Mouse (Mus musculus) MEL (cell line): ENCODE data around the gene Gm9195. TPM values are rescaled to one million over a fixed set of nuclear protein-coding genes. Genes with fewer than 3 reads are reported as not detected.
A peak's percentile ranks its signal among the peaks of the same experiment; 100 is the strongest.

Experiments used
- DNase-seq: peaks from one replicate; pipeline ENCODE4 v3.0.0; 2011; ENCODE audit warnings: low read depth, low spot score
- H3K27ac ChIP-seq: 2 replicates; pipeline ENCODE4 v1.5.1; 2012; ENCODE audit warnings: low read depth, mild to moderate bottlenecking, control low read depth, low read length, moderate library complexity; ENCODE audit not compliant: control insufficient read depth
- H3K27me3 ChIP-seq, 2 experiments: fragments of 150-350 bp in 1 of 2; sonication (generic) in 1 of 2; 2 replicates each; pipeline ENCODE4 v1.6.1; 2012; ENCODE audit warnings: low read length in 2 of 2, mild to moderate bottlenecking in 2 of 2, improper control_type of control experiment in 1 of 2, moderate library complexity in 1 of 2; ENCODE audit not compliant: insufficient read depth in 2 of 2, control insufficient read depth in 1 of 2
- H3K36me3 ChIP-seq, 2 experiments: 2 replicates each; pipeline ENCODE4 v1.6.1; 2012 to 2014; ENCODE audit warnings: low read length in 2 of 2, improper control_type of control experiment in 1 of 2, inconsistent platforms in 1 of 2, mild to moderate bottlenecking in 1 of 2; ENCODE audit not compliant: insufficient read depth in 2 of 2, control insufficient read depth in 1 of 2
- H3K4me1 ChIP-seq, 2 experiments: fragments of 150-350 bp in 1 of 2; sonication (generic) in 1 of 2; 2 replicates each; pipeline ENCODE4 v1.6.1; 2012; ENCODE audit warnings: low read length in 2 of 2, improper control_type of control experiment in 1 of 2, mild to moderate bottlenecking in 1 of 2; ENCODE audit not compliant: insufficient read depth in 2 of 2, control insufficient read depth in 1 of 2
- H3K4me3 ChIP-seq, 2 experiments: fragments of 150-350 bp in 1 of 2; sonication (generic) in 1 of 2; 2 replicates each; pipeline ENCODE4 v1.5.1; 2012; ENCODE audit warnings: low read depth in 2 of 2, low read length in 2 of 2, mild to moderate bottlenecking in 2 of 2, moderate library complexity in 2 of 2, control low read depth in 1 of 2, improper control_type of control experiment in 1 of 2; ENCODE audit not compliant: control insufficient read depth in 1 of 2, insufficient read depth in 1 of 2
- H3K79me2 ChIP-seq: 2 replicates; pipeline ENCODE4 v1.6.1; 2012; ENCODE audit warnings: mild to moderate bottlenecking, low read length, moderate library complexity; ENCODE audit not compliant: control insufficient read depth, poor library complexity, insufficient read depth
- H3K9ac ChIP-seq: 2 replicates; pipeline ENCODE4 v1.6.1; 2012; ENCODE audit warnings: low read depth, mild to moderate bottlenecking, control low read depth, low read length, moderate library complexity; ENCODE audit not compliant: control insufficient read depth, poor library complexity, severe bottlenecking
- H3K9me3 ChIP-seq: fragments of 150-350 bp; sonication (generic); replicated peaks from 2 replicates; pipeline ENCODE4 v1.6.1; 2012; ENCODE audit warnings: mild to moderate bottlenecking, low read length, improper control_type of control experiment, moderate library complexity; ENCODE audit not compliant: insufficient read depth
- CHD1 ChIP-seq: IDR thresholded peaks from 2 replicates; pipeline ENCODE4 v1.6.1; 2012; ENCODE audit warnings: low read depth, mild to moderate bottlenecking, inconsistent platforms, low read length, improper control_type of control experiment
- CTCF ChIP-seq, 3 experiments: IDR thresholded peaks in 2 of 3; conservative IDR thresholded peaks in 1 of 3; 2 replicates each; pipeline ENCODE4 v1.5.1; 2011 to 2012; ENCODE audit warnings: low read length in 3 of 3, low read depth in 2 of 3, mild to moderate bottlenecking in 2 of 3, improper control_type of control experiment in 1 of 3, inconsistent platforms in 1 of 3, mixed read lengths in 1 of 3, moderate library complexity in 1 of 3; ENCODE audit not compliant: control insufficient read depth in 1 of 3, insufficient read depth in 1 of 3, poor library complexity in 1 of 3, severe bottlenecking in 1 of 3
- ETS1 ChIP-seq: IDR thresholded peaks from 2 replicates; pipeline ENCODE4 v1.6.1; 2012; ENCODE audit warnings: low read depth, mild to moderate bottlenecking, inconsistent platforms, low read length, improper control_type of control experiment, moderate library complexity
- JUND ChIP-seq: IDR thresholded peaks from 2 replicates; pipeline ENCODE4 v1.6.1; 2011; ENCODE audit warnings: low read depth, mild to moderate bottlenecking, improper control_type of control experiment, low read length
- MAFK ChIP-seq: IDR thresholded peaks from 2 replicates; pipeline ENCODE4 v1.6.1; 2011; ENCODE audit warnings: low read depth, mild to moderate bottlenecking, low read length, improper control_type of control experiment, borderline replicate concordance
- POLR2A ChIP-seq, 2 experiments: IDR thresholded peaks; 2 replicates each; pipeline ENCODE4 v1.6.1; 2011 to 2012; ENCODE audit warnings: low read length in 2 of 2, mild to moderate bottlenecking in 2 of 2, control low read depth in 1 of 2, improper control_type of control experiment in 1 of 2, low read depth in 1 of 2, moderate library complexity in 1 of 2; ENCODE audit not compliant: control insufficient read depth in 1 of 2, insufficient read depth in 1 of 2, poor library complexity in 1 of 2
- POLR2AphosphoS5 ChIP-seq: IDR thresholded peaks from 2 replicates; pipeline ENCODE4 v1.6.1; 2012; ENCODE audit warnings: low read depth, borderline replicate concordance, mild to moderate bottlenecking, inconsistent platforms, low read length, moderate library complexity, mixed read lengths
- RAD21 ChIP-seq: IDR thresholded peaks from 2 replicates; pipeline ENCODE4 v1.6.1; 2011; ENCODE audit warnings: mild to moderate bottlenecking, low read depth, low read length, improper control_type of control experiment
- TAL1 ChIP-seq: IDR thresholded peaks from 2 replicates; pipeline ENCODE4 v1.6.1; 2012; ENCODE audit warnings: mild to moderate bottlenecking, inconsistent platforms, low read length, moderate library complexity, mixed read lengths
- TCF12 ChIP-seq: IDR thresholded peaks from 2 replicates; pipeline ENCODE4 v1.6.1; 2014; ENCODE audit warnings: low read depth, mild to moderate bottlenecking, inconsistent platforms, low read length, improper control_type of control experiment, moderate library complexity
- UBTF ChIP-seq: IDR thresholded peaks from 2 replicates; pipeline ENCODE4 v1.6.1; 2012; ENCODE audit warnings: low read depth, mild to moderate bottlenecking, inconsistent platforms, low read length, improper control_type of control experiment, moderate library complexity, borderline replicate concordance; ENCODE audit not compliant: insufficient read depth
- USF2 ChIP-seq, 2 experiments: IDR thresholded peaks; 2 replicates each; pipeline ENCODE4 v1.6.1; 2011 to 2012; ENCODE audit warnings: improper control_type of control experiment in 2 of 2, low read length in 2 of 2, borderline replicate concordance in 1 of 2, inconsistent platforms in 1 of 2, low read depth in 1 of 2, mild to moderate bottlenecking in 1 of 2; ENCODE audit not compliant: insufficient read depth in 1 of 2
- ZKSCAN1 ChIP-seq: IDR thresholded peaks from 2 replicates; pipeline ENCODE4 v1.6.1; 2012; ENCODE audit warnings: low read depth, mild to moderate bottlenecking, inconsistent platforms, low read length, improper control_type of control experiment, moderate library complexity
- ZNF384 ChIP-seq: IDR thresholded peaks from 2 replicates; pipeline ENCODE4 v1.6.1; 2012; ENCODE audit warnings: low read depth, mild to moderate bottlenecking, inconsistent platforms, low read length, improper control_type of control experiment
- polyA plus RNA-seq, 2 experiments: library from polyadenylated mRNA; stranded (reverse) in 1 of 2; unstranded in 1 of 2; fragments of >175 nt in 1 of 2; fragments of >200 nt in 1 of 2; gene quantifications; 2 replicates each; pipeline versions ENCODE4 v1.2.1 to v1.2.4; 2012; ENCODE audit warnings: low replicate concordance in 2 of 2, low read depth in 1 of 2; ENCODE audit not compliant: insufficient read length in 2 of 2, insufficient read depth in 1 of 2, missing spikeins in 1 of 2
- total RNA-seq: library from RNA; depleted of rRNA; stranded (reverse); fragments of 300-350 nt; gene quantifications from 2 replicates; pipeline ENCODE4 v1.2.3, GENCODE M21; 2012

The Gm9195 gene
- total and polyA plus RNA-seq, 3 experiments = not detected

DNA sequence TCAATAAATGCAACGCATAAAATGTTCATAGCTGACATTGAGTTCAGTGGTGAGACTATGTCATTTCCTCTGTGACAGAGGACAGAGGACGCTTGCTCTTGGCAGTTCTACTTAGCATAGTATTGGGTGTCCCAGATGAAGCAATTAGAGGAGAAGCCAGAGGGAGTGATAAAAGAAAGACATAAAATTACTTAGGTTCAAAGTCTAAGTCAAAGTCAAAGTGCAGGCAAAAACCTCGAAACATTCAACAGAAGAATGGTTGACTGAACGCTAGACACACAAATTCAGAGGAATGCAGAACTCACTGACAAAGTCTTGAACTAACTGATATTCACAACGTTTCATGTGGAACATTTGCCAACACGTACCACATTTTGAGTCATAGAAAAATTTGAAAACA lies 27.1 kb upstream of the Gm9195 start:
- Histone ChIP-seq H3K4me1 (no peaks in the 10 kb centered on the region), H3K79me2 (no peaks in the 10 kb centered on the region), H3K9ac (no peak overlapping the region), H3K9me3 (no peaks in the 10 kb centered on the region), H3K36me3 (no peaks in the 10 kb centered on the region), H3K4me3 (no peak overlapping the region), H3K27me3 (no peaks in the 10 kb centered on the region), H3K27ac (no peak overlapping the region)
- TF ChIP-seq UBTF (no peak), ZNF384 (no peak), ETS1 (no peak), TAL1 (no peak), POLR2AphosphoS5 (no peak), TCF12 (no peak), MAFK (no peak), JUND (no peak), CHD1 (no peak), ZKSCAN1 (no peak), USF2 (IDR thresholded peaks at IDR 0.05; ENCODE audit: borderline replicate concordance in 1 of 2, insufficient read depth in 1 of 2, low read depth in 1 of 2, low read length in 2 of 2) (no peak), POLR2A (IDR thresholded peaks at IDR 0.05; ENCODE audit: control insufficient read depth in 1 of 2, insufficient read depth in 1 of 2, low read depth in 1 of 2, low read length in 2 of 2, poor library complexity in 1 of 2) (no peak)
- no peak for DNase-seq

DNA sequence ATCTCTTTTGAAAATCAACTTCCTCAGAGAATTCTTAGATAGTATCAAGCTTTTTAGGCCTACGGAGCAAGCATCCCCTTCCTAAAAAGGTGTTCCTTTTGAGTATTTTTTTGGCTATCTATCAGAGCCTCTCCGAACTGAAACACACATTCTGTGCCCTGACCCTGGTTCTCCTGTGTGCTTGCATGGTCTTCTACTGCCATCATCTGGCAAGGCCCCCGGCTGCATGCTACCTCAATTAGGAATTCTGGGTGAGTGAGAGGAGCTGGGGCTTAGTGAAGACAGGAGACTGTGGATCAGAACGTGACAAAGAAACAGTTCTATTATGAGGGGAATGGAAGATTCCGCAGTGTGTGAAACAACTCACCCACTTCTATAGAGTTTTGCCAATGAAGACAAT lies 24.7 kb upstream of the Gm9195 start:
- no peak overlapping the region for H3K4me3 ChIP-seq
- no peaks in the 10 kb centered on the region for H3K79me2 ChIP-seq
- H3K9ac ChIP-seq = no peak overlapping the region
- no peaks in the 10 kb centered on the region for H3K27me3 ChIP-seq
- H3K36me3 ChIP-seq = no peaks in the 10 kb centered on the region
- DNase-seq = no peak
- H3K4me1 ChIP-seq = no peaks in the 10 kb centered on the region
- no peak overlapping the region for H3K27ac ChIP-seq
- TF ChIP-seq RAD21 = peak; percentile 4; the same call in 1 of the 2 replicates
- TF ChIP-seq CTCF (IDR thresholded peaks at IDR 0.05 in 2 of 3, conservative IDR thresholded peaks at IDR 0.05 in 1 of 3; ENCODE audit: control insufficient read depth in 1 of 3, insufficient read depth in 1 of 3, low read depth in 2 of 3, low read length in 3 of 3, poor library complexity in 1 of 3, severe bottlenecking in 1 of 3) = 0 out of 6 replicates have a peak, but pooled peaks of 1 of the 3 experiments have one; percentile 9
- no peak for TF ChIP-seq POLR2A (IDR thresholded peaks at IDR 0.05; ENCODE audit: control insufficient read depth in 1 of 2, insufficient read depth in 1 of 2, low read depth in 1 of 2, low read length in 2 of 2, poor library complexity in 1 of 2)
- no peaks in the 10 kb centered on the region for H3K9me3 ChIP-seq
